Mouse (Mus musculus) lung, embryonic 16.5 days (tissue): ENCODE measurements around the gene Mphosph10. TPM values are rescaled to one million over a fixed set of nuclear protein-coding genes. Genes with fewer than 3 reads are reported as not detected.

Experiments
- ATAC-seq: fragments of 200-750 bp; cut with Nextera tagmentation; 2 replicates; pipeline ENCODE4 v1.8.0; 2017; ENCODE audit warnings: low read depth, mild to moderate bottlenecking, moderate library complexity
- H3K27ac ChIP-seq: fragments of 300-500 bp; sonication (generic); 2 replicates; pipeline ENCODE4 v1.5.1; 2014; ENCODE audit warnings: mild to moderate bottlenecking, control low read depth, low read length
- H3K27me3 ChIP-seq: fragments of 300-500 bp; sonication (generic); 2 replicates; pipeline ENCODE4 v1.6.1; 2014; ENCODE audit warnings: low read depth, low read length, mixed read lengths; ENCODE audit not compliant: control insufficient read depth, insufficient read depth
- H3K36me3 ChIP-seq: fragments of 300-500 bp; sonication (generic); 2 replicates; pipeline ENCODE4 v1.6.1; 2014; ENCODE audit warnings: low read length; ENCODE audit not compliant: control insufficient read depth, insufficient read depth
- H3K4me1 ChIP-seq: fragments of 300-500 bp; sonication (generic); replicated peaks from 2 replicates; pipeline ENCODE4 v1.6.1; 2014; ENCODE audit warnings: low read length, mixed read lengths; ENCODE audit not compliant: control insufficient read depth, insufficient read depth
- H3K4me2 ChIP-seq: fragments of 300-500 bp; sonication (generic); 2 replicates; pipeline ENCODE4 v1.6.1; 2014; ENCODE audit warnings: low read depth, low read length, control low read depth
- H3K4me3 ChIP-seq: fragments of 300-500 bp; sonication (generic); 2 replicates; pipeline ENCODE4 v1.5.1; 2014; ENCODE audit warnings: mild to moderate bottlenecking, low read length, control low read depth
- H3K9ac ChIP-seq: fragments of 300-500 bp; sonication (generic); 2 replicates; pipeline ENCODE4 v1.6.1; 2014; ENCODE audit warnings: low read length, control low read depth
- H3K9me3 ChIP-seq: fragments of 300-500 bp; sonication (generic); 2 replicates; pipeline ENCODE4 v1.6.1; 2016; ENCODE audit warnings: low read length; ENCODE audit not compliant: control insufficient read depth
- WGBS: fragments of 180-500 bp; shearing (Covaris S2); extraction: QIAGEN DNeasy Blood & Tissue Kit; methylation state at CpG from one replicate; pipeline ENCODE4 v1.1.7; 2014; 5-methylcytosine and 5-hydroxymethylcytosine counted together
- polyA plus RNA-seq: library from polyadenylated mRNA; unstranded; fragments of >200 nt; fragmentation: Nextera tagmentation; extraction: Ambion mirVana; gene quantifications from 2 replicates; pipeline ENCODE4 v1.2.1, GENCODE M21; 2015

The Mphosph10 gene
- polyA plus RNA-seq, 1 experiment from 2014 or later, result 36.4 TPM

DNA sequence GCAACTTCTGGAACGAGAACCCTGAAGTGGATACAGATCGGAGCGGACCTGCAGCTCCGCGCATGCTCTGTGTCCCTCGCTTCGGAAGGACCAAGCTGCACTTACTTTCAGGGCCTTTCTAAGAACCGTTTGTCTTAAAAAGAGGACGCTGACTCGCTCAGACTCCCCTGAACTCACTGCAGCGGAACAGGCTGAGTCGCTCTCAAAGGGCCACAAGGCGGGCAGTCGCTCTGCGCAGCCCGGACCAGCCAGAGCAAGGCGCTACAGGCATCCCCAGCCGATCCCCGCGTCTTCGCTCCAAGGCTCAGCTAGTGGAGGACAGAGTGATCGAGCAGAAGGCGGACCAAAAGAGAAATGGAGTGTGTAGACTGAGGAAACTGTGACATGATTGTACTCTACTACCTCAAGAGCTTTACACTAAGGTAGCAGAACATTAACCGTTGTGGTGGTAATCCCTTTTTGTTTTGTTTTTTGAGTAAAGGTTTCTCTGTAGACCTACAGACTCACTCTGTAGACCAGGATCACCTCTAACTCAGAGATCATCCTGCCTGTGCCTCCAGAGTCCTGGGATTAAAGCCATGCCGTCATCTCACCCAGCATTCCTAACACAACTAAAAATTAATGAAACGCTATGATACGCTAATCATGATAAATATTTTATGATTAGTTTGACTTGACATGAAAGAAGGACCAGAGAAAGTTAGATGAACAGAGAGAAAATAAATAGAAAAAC, 18.1 kb downstream of the Mphosph10 start, which contains the start of gene Fan1:
Gene Fan1, minus strand, starts transcription at position 266 of the 733 bp plus-strand sequence.
- H3K27ac ChIP-seq, result peak within 1 kb of the TSS; percentile 97
- H3K27me3 ChIP-seq, result no peaks in the 10 kb centered on the region
- peak within 1 kb of the TSS; percentile 81 for H3K4me2 ChIP-seq
- peak within 1 kb of the TSS; percentile 91 for H3K9ac ChIP-seq
- H3K4me3 ChIP-seq, result peak within 1 kb of the TSS; percentile 79
- WGBS, result 3% methylated on average over 27 of the region's 27 CpGs
- H3K4me1 ChIP-seq, result no peaks in the 10 kb centered on the region; the same call in 1 of the 2 replicates
- H3K9me3 ChIP-seq, result no peaks in the 10 kb centered on the region
- H3K36me3 ChIP-seq, result peaks cover 19% of the 10 kb centered on the region
- ATAC-seq, result peak; percentile 98

DNA sequence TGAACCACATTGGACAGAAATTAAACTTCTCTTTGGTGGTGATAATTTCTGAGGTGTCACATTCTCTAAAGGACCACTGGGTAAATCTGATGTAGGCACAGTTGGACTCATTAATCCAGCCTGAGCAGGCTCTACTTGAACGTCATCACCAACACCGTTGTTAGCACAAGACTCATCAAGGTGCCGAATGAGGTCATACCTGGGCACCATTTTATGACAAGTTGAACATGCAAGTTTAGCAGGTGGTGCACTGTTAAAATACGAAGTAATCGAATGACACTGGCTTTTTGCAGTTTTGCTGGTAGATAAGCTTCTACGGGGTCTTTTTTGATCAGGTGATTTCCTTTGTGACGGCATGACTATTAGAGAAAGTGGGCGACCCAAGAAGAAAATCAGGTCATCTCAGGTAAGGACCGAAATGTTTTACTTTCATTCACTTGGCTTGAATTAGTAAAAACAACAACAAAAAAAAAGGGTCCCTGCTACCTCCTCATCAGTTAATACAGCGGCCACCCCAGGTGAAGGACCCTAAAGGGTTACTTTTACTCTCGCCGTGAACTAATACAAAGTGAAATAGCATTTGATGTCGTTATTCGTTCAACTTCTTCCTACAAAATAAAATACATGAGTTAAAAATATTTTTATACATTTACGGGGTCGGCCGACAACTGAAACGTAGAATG, 18.8 kb downstream of the Mphosph10 start:
- Histone ChIP-seq H3K27ac (peak overlapping the region; percentile 97), H3K36me3 (peaks cover 18% of the 10 kb centered on the region), H3K9me3 (no peaks in the 10 kb centered on the region), H3K27me3 (no peaks in the 10 kb centered on the region), H3K4me3 (peak overlapping the region; percentile 79), H3K4me2 (peak overlapping the region; percentile 81), H3K9ac (peak overlapping the region; percentile 91), H3K4me1 (no peaks in the 10 kb centered on the region; the same call in 1 of the 2 replicates)
- WGBS, result 8% methylated on average over 18 of the region's 18 CpGs
- ATAC-seq, result peak; percentile 32; the same call in 1 of the 2 replicates

DNA sequence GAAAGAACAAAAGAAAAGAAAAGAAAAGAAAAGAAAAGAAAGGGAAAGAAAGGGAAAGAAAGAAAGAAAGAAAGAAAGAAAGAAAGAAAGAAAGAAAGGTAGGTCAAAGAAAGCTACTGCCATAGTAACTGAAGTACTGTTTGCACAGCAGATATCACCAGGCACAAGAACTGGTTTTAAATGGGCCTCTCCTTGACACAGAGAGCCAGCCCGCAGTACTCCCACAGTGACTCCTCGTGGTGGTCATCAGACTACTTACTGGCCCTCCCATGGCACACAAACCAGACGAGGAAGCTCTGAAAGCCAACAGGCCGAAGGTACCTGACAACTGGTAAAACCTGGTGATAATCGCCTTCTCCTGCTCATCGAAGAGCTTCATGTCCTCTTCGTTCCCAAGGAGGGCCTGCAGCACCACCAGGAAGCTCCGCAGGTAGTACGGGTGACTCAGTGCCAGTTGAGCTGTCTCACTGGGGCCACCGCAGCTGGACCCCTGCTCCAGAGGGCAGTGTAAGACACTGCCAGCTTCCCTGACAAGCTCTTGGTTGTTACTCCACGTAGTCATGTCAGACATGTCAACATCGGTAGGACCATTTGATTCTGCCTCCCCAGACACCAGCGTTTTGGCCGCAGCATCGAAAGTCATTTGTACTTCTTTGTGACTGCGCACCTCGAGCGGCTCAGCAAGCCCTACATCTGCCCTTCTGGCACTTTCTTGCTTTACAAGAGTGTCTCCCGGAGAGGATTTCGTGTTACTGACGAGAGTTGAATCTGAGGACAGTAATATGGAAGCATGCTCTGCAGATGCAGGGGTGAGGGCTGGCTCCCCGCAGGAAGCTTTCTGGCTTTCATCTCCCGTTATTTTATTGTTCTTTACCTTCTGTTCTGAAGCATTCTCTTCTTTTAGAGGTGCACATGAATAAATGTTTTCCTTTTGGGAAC, 19.9 kb downstream of the Mphosph10 start:
- Histone ChIP-seq H3K4me2 (no peak overlapping the region), H3K36me3 (peaks cover 9% of the 10 kb centered on the region), H3K27me3 (no peaks in the 10 kb centered on the region), H3K9me3 (no peaks in the 10 kb centered on the region), H3K4me3 (no peak overlapping the region), H3K9ac (no peak overlapping the region), H3K4me1 (no peaks in the 10 kb centered on the region; the same call in 1 of the 2 replicates), H3K27ac (no peak overlapping the region)
- ATAC-seq, result no peak
- WGBS, result 85% methylated on average over 23 of the region's 23 CpGs

DNA sequence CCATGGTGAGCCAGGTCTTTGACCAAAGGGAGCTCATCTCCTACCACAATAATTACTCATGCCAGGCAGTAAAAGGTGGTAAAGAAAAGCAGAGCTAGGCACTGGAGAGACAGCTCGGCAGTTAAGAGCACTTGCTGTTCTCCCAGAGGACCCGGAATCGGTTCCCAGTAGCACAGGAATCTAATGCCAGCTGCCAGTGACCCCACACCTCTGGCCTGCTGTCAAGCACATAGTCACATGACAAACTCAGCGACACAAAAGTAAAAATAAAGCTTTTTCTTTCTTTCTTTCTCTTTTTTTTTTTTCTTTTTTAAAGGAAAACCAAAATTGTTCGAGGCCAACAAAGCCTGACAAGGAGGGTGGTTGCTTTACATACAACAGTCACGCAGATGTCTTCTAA, 22.2 kb downstream of the Mphosph10 start:
- H3K36me3 ChIP-seq, result no peaks in the 10 kb centered on the region
- no peak overlapping the region for H3K4me2 ChIP-seq
- no peak overlapping the region for H3K9ac ChIP-seq
- H3K27me3 ChIP-seq, result no peaks in the 10 kb centered on the region
- no peak overlapping the region for H3K4me3 ChIP-seq
- H3K4me1 ChIP-seq, result no peaks in the 10 kb centered on the region; the same call in 1 of the 2 replicates
- no peak for ATAC-seq
- no peak overlapping the region for H3K27ac ChIP-seq
- no peaks in the 10 kb centered on the region for H3K9me3 ChIP-seq
- 84% methylated on average over 6 of the region's 6 CpGs for WGBS

- Histone ChIP-seq H3K36me3 (peaks cover 15% of the 10 kb centered on the region), H3K4me3 (no peak overlapping the region), H3K9ac (no peak overlapping the region), H3K4me2 (no peak overlapping the region), H3K9me3 (no peaks in the 10 kb centered on the region), H3K27me3 (no peaks in the 10 kb centered on the region), H3K4me1 (no peaks in the 10 kb centered on the region), H3K27ac (no peak overlapping the region)
- ATAC-seq, result 0 out of 2 replicates have a peak, but pooled peaks have one; percentile 38
- WGBS, result 66% methylated on average over 5 of the region's 5 CpGs
Measured at GRCm38 (mm10) chr7:64365863-64366262, 26.2 kb downstream of the Mphosph10 start.

- 60% methylated on average over 3 of the region's 3 CpGs for WGBS
- Histone ChIP-seq H3K4me1 (no peaks in the 10 kb centered on the region; the same call in 1 of the 2 replicates), H3K27ac (no peak overlapping the region), H3K9me3 (no peaks in the 10 kb centered on the region), H3K4me3 (no peak overlapping the region), H3K36me3 (peaks cover 21% of the 10 kb centered on the region), H3K27me3 (no peaks in the 10 kb centered on the region), H3K4me2 (no peak overlapping the region), H3K9ac (no peak overlapping the region)
- 0 out of 2 replicates have a peak, but pooled peaks have one; percentile 34 for ATAC-seq
Measured at GRCm38 (mm10) chr7:64360586-64360945, 31.5 kb downstream of the Mphosph10 start.

DNA sequence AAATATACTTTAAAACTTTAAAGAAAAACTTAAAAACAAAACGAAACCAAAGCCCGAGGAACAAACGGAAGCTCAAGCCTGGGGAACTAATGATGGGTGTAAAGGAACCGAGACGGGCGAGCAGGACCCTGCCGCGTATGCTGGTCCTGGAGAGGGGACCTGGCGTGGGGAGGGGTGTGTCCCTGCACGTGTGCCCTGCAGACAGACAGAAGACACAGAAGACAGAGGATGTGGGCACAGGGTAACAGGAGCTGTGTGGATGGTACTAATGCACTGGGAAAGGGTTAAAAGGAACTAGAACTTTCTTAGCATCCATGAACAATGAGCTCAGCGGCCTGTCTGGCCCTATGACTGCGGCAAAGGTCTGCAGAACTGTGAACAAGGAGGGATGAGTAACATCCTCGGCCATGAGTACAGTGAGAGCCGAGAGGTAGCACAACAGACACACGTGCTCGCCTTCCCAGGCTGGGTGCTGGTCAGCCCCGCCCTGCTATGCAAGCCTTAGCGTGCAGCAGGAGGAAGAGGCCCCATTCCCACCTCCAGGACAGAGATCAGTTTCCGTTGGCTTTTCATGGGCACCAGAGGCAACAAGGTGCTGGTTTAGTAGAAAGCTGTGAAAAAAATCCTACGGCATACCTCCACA, 32.0 kb downstream of the Mphosph10 start:
- peaks cover 21% of the 10 kb centered on the region for H3K36me3 ChIP-seq
- no peak overlapping the region for H3K4me2 ChIP-seq
- H3K9ac ChIP-seq, result no peak overlapping the region
- H3K27ac ChIP-seq, result no peak overlapping the region
- H3K27me3 ChIP-seq, result no peaks in the 10 kb centered on the region
- H3K9me3 ChIP-seq, result no peaks in the 10 kb centered on the region
- H3K4me1 ChIP-seq, result no peaks in the 10 kb centered on the region; the same call in 1 of the 2 replicates
- no peak for ATAC-seq
- H3K4me3 ChIP-seq, result no peak overlapping the region
- WGBS, result 79% methylated on average over 20 of the region's 20 CpGs

- ATAC-seq, result no peak
- Histone ChIP-seq H3K27ac (no peak overlapping the region), H3K36me3 (peaks cover 14% of the 10 kb centered on the region), H3K9ac (no peak overlapping the region), H3K4me1 (no peaks in the 10 kb centered on the region; the same call in 1 of the 2 replicates), H3K4me3 (no peak overlapping the region), H3K9me3 (no peaks in the 10 kb centered on the region), H3K4me2 (no peak overlapping the region), H3K27me3 (no peaks in the 10 kb centered on the region)
- WGBS, result 69% methylated on average over 6 of the region's 6 CpGs
Measured at GRCm38 (mm10) chr7:64358666-64359065, 33.4 kb downstream of the Mphosph10 start.
